Mouse (Mus musculus) CH12.LX (cell line): Measurements from ENCODE around the gene Dscam. TPM values are rescaled to one million over a fixed set of nuclear protein-coding genes. Genes with fewer than 3 reads are reported as not detected.

Experiments
- DNase-seq: peaks from one replicate; pipeline ENCODE4 v3.0.0-alpha.2; 2013; ENCODE audit errors: extremely low read depth
- H3K27ac ChIP-seq: 2 replicates; pipeline ENCODE4 v1.5.1; 2012; ENCODE audit warnings: low read depth, mild to moderate bottlenecking, control low read depth, moderate library complexity; ENCODE audit not compliant: insufficient read depth
- H3K27me3 ChIP-seq: replicated peaks from 2 replicates; pipeline ENCODE3; 2012; ENCODE audit warnings: inconsistent platforms
- H3K36me3 ChIP-seq, 2 experiments: replicated peaks in 1 of 2; 2 replicates each; pipeline versions ENCODE3 to v1.6.1; 2012; ENCODE audit warnings: inconsistent platforms in 1 of 2, low read length in 1 of 2, mild to moderate bottlenecking in 1 of 2, mixed read lengths in 1 of 2, moderate library complexity in 1 of 2; ENCODE audit not compliant: control insufficient read depth in 1 of 2, insufficient read depth in 1 of 2
- H3K4me1 ChIP-seq, 2 experiments: 2 replicates each; pipeline ENCODE4 v1.6.1; 2012; ENCODE audit warnings: inconsistent platforms in 1 of 2, moderate library complexity in 1 of 2; ENCODE audit not compliant: insufficient read depth in 2 of 2, control insufficient read depth in 1 of 2
- H3K4me2 ChIP-seq: 2 replicates; pipeline ENCODE4 v1.6.1; 2012; ENCODE audit warnings: low read depth, mild to moderate bottlenecking, control low read depth; ENCODE audit not compliant: poor library complexity, insufficient read depth, severe bottlenecking
- H3K4me3 ChIP-seq, 3 experiments: fragments of 150-350 bp in 1 of 3; sonication (generic) in 1 of 3; replicated peaks in 1 of 3; 2 replicates each; pipeline versions ENCODE3 to v1.5.1; 2011 to 2012; ENCODE audit warnings: low read depth in 2 of 3, low read length in 2 of 3, mild to moderate bottlenecking in 2 of 3, moderate library complexity in 2 of 3, control low read depth in 1 of 3, improper control_type of control experiment in 1 of 3, inconsistent platforms in 1 of 3, mixed read lengths in 1 of 3; ENCODE audit not compliant: poor library complexity in 1 of 3
- H3K79me2 ChIP-seq: replicated peaks from 2 replicates; pipeline ENCODE4 v1.6.1; 2012; ENCODE audit warnings: mild to moderate bottlenecking, moderate library complexity; ENCODE audit not compliant: control insufficient read depth, poor library complexity, insufficient read depth, severe bottlenecking; ENCODE audit errors: extremely low read depth
- H3K9ac ChIP-seq: 2 replicates; pipeline ENCODE4 v1.6.1; 2012; ENCODE audit warnings: low read depth, mild to moderate bottlenecking, control low read depth, moderate library complexity; ENCODE audit not compliant: insufficient read depth
- H3K9me3 ChIP-seq: replicated peaks from 2 replicates; pipeline ENCODE3; 2012; ENCODE audit warnings: low read length, inconsistent platforms, mixed read lengths
- CHD1 ChIP-seq: IDR thresholded peaks from 2 replicates; pipeline ENCODE4 v1.6.1; 2012; ENCODE audit warnings: low read depth, low read length, improper control_type of control experiment, inconsistent platforms
- ETS1 ChIP-seq: conservative IDR thresholded peaks from 2 replicates; pipeline ENCODE4 v1.6.1; 2012; ENCODE audit warnings: low read depth, mild to moderate bottlenecking, inconsistent platforms, low read length, improper control_type of control experiment, moderate library complexity
- GABPA ChIP-seq: IDR thresholded peaks from 2 replicates; pipeline ENCODE4 v1.6.1; 2012; ENCODE audit warnings: low read depth, low read length, improper control_type of control experiment, inconsistent platforms; ENCODE audit not compliant: insufficient replicate concordance
- MAX ChIP-seq: IDR thresholded peaks from 2 replicates; pipeline ENCODE4 v1.6.1; 2011; ENCODE audit warnings: low read length, improper control_type of control experiment
- MAZ ChIP-seq: IDR thresholded peaks from 2 replicates; pipeline ENCODE4 v1.6.1; 2012; ENCODE audit warnings: low read depth, mild to moderate bottlenecking, inconsistent platforms, low read length, improper control_type of control experiment, moderate library complexity
- MYC ChIP-seq: IDR thresholded peaks from 2 replicates; pipeline ENCODE4 v1.6.1; 2011; ENCODE audit warnings: low read depth, mild to moderate bottlenecking, improper control_type of control experiment, low read length
- NELFE ChIP-seq: IDR thresholded peaks from 2 replicates; pipeline ENCODE4 v1.6.1; 2011; ENCODE audit warnings: low read depth, low read length, improper control_type of control experiment
- POLR2A ChIP-seq: IDR thresholded peaks from 2 replicates; pipeline ENCODE4 v1.6.1; 2011; ENCODE audit warnings: low read depth, mild to moderate bottlenecking, improper control_type of control experiment, low read length
- POLR2AphosphoS2 ChIP-seq: IDR thresholded peaks from 2 replicates; pipeline ENCODE4 v1.6.1; 2011; ENCODE audit warnings: low read depth, low read length, improper control_type of control experiment
- RAD21 ChIP-seq: IDR thresholded peaks from 2 replicates; pipeline ENCODE4 v1.6.1; 2011; ENCODE audit warnings: low read depth, mild to moderate bottlenecking, low read length, improper control_type of control experiment, moderate library complexity
- SMC3 ChIP-seq: IDR thresholded peaks from 2 replicates; pipeline ENCODE4 v1.6.1; 2011; ENCODE audit warnings: low read depth, low read length, improper control_type of control experiment
- TCF12 ChIP-seq: IDR thresholded peaks from 2 replicates; pipeline ENCODE4 v1.6.1; 2014; ENCODE audit warnings: low read depth, mild to moderate bottlenecking, inconsistent platforms, low read length, improper control_type of control experiment
- UBTF ChIP-seq: IDR thresholded peaks from 2 replicates; pipeline ENCODE4 v1.6.1; 2012; ENCODE audit warnings: low read depth, mild to moderate bottlenecking, inconsistent platforms, low read length, improper control_type of control experiment, moderate library complexity
- USF2 ChIP-seq: conservative IDR thresholded peaks from 2 replicates; pipeline ENCODE4 v1.6.1; 2011; ENCODE audit warnings: low read depth, low read length, improper control_type of control experiment
- ZC3H11A ChIP-seq: IDR thresholded peaks from 2 replicates; pipeline ENCODE4 v1.6.1; 2012; ENCODE audit warnings: low read depth, mild to moderate bottlenecking, inconsistent platforms, low read length, improper control_type of control experiment
- dilution Hi-C: fragments of 300-500 bp; cut with MboI; formaldehyde crosslinking; loops from 2 replicates; pipeline ENCODE4 v1.14.3; 2020; ENCODE audit warnings: low sequenced_read_pairs; ENCODE audit not compliant: extremely low pct_unique_long_range_greater_than_20kb, extremely low pct_ligation_motif_present
- in situ Hi-C: fragments of 300-500 bp; cut with MboI; formaldehyde crosslinking; loops from 3 replicates; pipeline ENCODE4 v1.14.3; 2019; ENCODE audit warnings: low sequenced_read_pairs, low pct_ligation_motif_present, low pct_unique_long_range_greater_than_20kb, mixed read lengths
- polyA plus RNA-seq: library from polyadenylated mRNA; unstranded; fragments of >175 nt; gene quantifications from 2 replicates; pipeline ENCODE4 v1.2.1, GENCODE M21; 2012; ENCODE audit warnings: low read depth; ENCODE audit not compliant: insufficient read length
- total RNA-seq, 2 experiments: library from RNA; depleted of rRNA; stranded (reverse); fragments of 300-350 nt in 1 of 2; fragments of >200 nt in 1 of 2; gene quantifications; 2 replicates each; pipeline ENCODE4 v1.2.3; 2012 to 2014

Gene Dscam
- total and polyA plus RNA-seq, 3 experiments: under 0.01 to 0.39 (median 0.12) TPM

DNA sequence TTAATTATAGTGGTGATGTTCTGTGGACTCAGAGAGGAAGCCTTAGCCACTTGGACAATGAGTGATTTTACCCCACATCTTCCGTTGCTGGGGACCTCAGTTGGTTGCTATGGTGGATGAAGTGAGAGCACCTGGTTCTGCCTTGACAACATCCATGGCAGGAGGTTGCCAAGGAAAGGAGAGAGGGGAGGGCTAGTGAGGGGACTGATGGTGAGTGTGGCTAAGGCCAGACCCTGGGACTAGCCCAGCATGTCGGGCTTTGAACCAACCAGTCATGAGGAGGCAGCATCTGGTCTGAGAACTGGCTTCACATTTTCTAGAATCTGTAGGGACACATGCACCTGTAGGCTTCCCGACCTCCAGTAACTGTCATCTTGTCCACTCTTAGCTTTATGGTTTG is 439.7 kb downstream of the Dscam start:
- no peaks in the 10 kb centered on the region for H3K9me3 ChIP-seq
- H3K36me3 ChIP-seq: no peaks in the 10 kb centered on the region
- H3K27me3 ChIP-seq: no peaks in the 10 kb centered on the region
- H3K27ac ChIP-seq: no peak overlapping the region
- peaks cover 0 to 15% of the 10 kb centered on the region in 2 experiments; a peak in 2 of 4 replicates for H3K4me1 ChIP-seq
- in situ Hi-C loops: no loop called here
- no peak for DNase-seq
- TF ChIP-seq CHD1: no peak
- no peak for TF ChIP-seq ETS1
- no peak for TF ChIP-seq ZC3H11A
- TF ChIP-seq RAD21: no peak
- TF ChIP-seq GABPA: no peak
- TF ChIP-seq MYC: no peak
- TF ChIP-seq NELFE: no peak
- no peak for TF ChIP-seq POLR2A
- no peak for TF ChIP-seq MAX
- no peak for TF ChIP-seq USF2
- TF ChIP-seq SMC3: no peak
- no peak for TF ChIP-seq TCF12
- no peak for TF ChIP-seq POLR2AphosphoS2
- no peak for TF ChIP-seq MAZ
- TF ChIP-seq UBTF: no peak
- no peak overlapping the region for H3K4me3 ChIP-seq
- H3K79me2 ChIP-seq: no peaks in the 10 kb centered on the region
- no peak overlapping the region for H3K4me2 ChIP-seq
- no peak overlapping the region for H3K9ac ChIP-seq
- dilution Hi-C loops: no loop called here

DNA sequence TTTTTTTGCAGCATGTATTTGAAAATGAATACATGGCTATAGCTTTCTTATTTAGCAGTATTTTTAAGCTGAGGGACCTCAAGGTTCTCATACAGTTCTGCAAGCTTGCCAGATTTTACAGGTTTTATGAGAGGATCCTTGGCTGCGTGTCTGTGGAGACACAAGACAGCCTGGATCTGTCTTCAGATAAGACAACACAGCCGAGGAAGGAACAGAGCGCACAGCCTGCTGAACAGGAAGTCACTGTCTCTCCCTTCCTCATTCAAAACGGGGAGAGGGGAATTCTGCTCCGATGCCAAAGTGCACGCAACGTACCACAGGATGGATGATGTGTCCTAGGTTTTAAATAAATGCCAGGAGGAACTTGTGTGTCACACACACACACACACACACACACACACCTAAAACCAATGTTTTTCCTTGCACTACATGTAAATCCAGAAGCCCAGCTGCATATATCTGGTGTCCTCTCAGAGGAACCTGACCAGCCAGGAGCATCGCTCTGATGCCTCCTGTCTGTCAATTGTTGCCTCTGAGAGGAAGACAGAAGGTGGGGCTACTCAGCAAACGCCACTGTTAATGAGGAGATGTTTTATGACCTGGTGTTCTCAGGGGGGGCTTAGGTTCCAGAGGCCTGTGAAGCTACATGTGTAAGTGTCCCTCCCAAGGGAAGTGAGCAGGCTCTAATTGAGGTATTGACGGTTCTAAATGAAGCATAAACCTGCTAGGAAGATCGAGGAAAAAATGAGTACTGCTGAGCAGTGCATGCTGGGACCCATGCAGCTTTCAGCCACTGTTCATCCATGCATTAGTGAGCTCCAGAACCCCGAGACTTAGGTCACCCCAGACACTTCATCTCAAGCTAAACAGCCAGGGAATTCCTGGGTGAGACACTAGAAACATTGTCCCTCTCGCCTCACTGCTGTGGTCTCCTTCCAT is 442.4 kb downstream of the Dscam start:
- dilution Hi-C loops: no loop called here
- TF ChIP-seq TCF12: no peak
- TF ChIP-seq, all 38 proteins: peak for 0
- Histone ChIP-seq H3K4me2 (no peak overlapping the region), H3K4me3 (no peak overlapping the region), H3K9me3 (no peaks in the 10 kb centered on the region), H3K27ac (no peak overlapping the region), H3K27me3 (no peaks in the 10 kb centered on the region), H3K9ac (no peak overlapping the region), H3K36me3 (no peaks in the 10 kb centered on the region), H3K4me1 (peaks cover 0 to 26% of the 10 kb centered on the region in 2 experiments; a peak in 2 of 4 replicates), H3K79me2 (no peaks in the 10 kb centered on the region)
- in situ Hi-C loops: no loop called here
- no peak for DNase-seq
